Mouse (Mus musculus): ENCODE data around the gene Tenm2.

Gene Tenm2

DNA sequence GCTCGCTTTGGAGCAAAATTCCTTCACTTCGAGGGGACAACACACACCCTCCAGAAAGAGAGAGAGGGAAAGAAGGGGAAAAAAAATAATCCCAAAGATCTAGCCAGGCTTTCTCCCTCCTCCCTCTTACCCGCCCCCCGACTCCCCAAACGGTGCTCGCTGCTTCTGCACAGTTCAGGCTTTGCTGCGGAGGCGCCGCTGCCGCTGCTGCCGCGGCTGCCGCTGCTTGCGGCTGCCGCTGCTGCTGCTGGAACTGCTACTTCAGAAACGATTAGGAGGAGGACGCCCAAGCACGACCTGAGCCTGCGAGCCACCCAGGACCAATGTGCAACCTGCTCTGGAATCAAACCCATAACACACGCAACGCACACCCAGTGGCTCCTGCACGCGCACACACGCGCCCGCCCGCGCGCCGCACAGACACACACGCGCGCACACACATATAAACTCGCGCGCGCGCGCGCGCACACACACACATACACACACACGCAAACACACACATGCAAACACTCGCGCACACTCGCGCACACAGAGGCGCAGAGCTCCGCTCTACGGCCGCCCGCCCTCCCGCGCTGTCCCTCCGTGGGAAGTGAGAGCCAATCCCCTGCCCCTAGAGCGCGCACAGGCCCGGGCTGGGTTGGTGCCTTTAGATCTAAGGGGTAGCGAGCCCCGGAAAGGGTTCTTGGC lies at the start of gene Tenm2:
Gene Tenm2, minus strand, starts transcription at position 51 of the 687 bp plus-strand sequence.
- DNase-seq (ENCODE audit: low spot score), result no peak

- DNase-seq (ENCODE audit: low spot score), result no peak
These were observed 49.4 kb upstream of the Tenm2 start for GRCm38 (mm10) chr11:37285186-37285585.

GRCm38 (mm10) chr11:37248796-37249195 lies 13.0 kb upstream of the Tenm2 start:
- DNase-seq (ENCODE audit: low spot score), result no peak

- no peak for DNase-seq (ENCODE audit: low spot score)
These were observed 1.4 kb upstream of the Tenm2 start for GRCm38 (mm10) chr11:37237096-37237725.

GRCm38 (mm10) chr11:37236601-37237083 lies 878 bp upstream of the Tenm2 start:
- DNase-seq (ENCODE audit: low spot score), result no peak

GRCm38 (mm10) chr11:37235021-37235795 lies 556 bp downstream of the Tenm2 start:
- no peak for DNase-seq (ENCODE audit: low spot score)

- DNase-seq (ENCODE audit: low spot score), result no peak
These were observed 8.4 kb downstream of the Tenm2 start for GRCm38 (mm10) chr11:37227404-37227803.

DNA sequence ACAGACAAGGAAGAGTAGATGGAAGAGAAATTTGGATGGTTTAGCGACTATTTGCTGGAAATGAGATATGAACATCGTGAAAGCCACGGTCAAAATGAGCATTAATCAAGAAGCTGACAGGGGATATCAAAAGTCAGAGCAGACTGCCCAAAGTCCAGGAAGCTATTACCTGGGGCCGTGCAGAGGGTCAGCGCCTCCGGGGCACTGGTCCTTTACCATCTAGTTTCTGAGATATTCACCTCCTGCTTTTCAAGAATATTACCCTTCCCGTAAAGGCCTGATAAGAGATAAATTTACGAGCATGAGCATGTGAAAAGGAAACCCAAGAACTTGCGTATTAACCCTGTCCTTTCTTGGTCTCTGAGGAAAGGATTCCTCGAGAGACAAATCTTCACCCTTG lies 8.8 kb downstream of the Tenm2 start:
- no peak for DNase-seq (ENCODE audit: low spot score)

DNA sequence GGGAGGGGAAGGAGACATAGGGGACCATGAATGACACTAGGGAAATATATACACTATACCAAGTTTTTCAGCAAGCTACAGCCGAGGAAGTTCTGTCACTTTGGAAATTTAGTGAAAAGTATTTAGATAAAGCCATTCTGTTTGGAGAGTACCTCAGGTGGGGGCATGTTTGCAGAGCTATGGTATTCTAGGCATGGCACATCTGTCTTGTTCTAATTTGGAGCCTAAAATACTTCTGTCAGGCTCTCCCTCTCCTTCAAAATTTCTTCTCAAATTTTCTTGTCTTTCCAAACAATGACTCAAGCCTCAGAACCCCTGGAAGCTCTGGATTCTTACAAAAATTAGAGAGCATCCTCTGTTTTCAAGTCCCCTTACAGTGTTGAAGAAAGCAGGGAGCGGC lies 13.0 kb downstream of the Tenm2 start:
- no peak for DNase-seq (ENCODE audit: low spot score)

DNA sequence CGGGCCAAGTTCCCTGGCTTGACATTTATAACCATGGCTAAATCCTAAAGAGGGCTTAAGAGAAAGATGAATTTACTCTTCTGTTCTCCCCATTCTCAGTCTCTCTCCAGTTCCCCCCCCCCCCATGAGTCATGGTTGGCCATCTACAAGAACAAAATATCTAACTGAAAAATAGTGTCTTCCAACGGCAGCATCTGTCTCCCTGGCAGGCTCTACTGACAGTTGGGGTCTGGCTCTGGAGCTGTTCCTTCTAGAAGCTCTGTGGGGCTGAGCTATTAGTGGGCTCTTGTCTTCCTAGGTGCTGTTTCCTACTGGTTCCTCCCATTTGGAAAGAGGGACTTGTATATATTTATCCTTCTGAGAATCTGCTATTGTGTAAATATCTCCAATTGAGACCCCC lies 13.7 kb downstream of the Tenm2 start:
- DNase-seq (ENCODE audit: low spot score), result no peak

DNA sequence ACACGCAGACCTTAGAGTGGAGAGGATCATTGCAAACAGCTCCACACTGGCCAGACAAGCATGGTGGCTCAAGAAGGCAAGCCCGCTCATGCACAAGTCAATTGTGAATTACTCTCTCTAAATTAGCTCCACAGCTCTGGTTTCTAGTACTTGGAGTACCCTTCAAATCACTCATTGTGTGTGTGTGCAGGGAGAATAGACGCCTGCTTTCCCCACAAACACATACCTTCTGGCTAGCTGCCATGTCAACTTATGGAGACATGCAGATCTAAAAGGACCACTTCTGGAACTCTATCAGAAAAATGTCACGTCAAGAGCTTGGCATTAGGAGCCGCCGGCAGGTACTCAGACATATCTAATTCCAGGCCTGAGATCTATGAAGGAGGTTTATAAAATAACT lies 14.8 kb downstream of the Tenm2 start:
- DNase-seq (ENCODE audit: low spot score), result no peak

GRCm38 (mm10) chr11:37186132-37186531 lies 49.6 kb downstream of the Tenm2 start:
- no peak for DNase-seq (ENCODE audit: low spot score)

DNA sequence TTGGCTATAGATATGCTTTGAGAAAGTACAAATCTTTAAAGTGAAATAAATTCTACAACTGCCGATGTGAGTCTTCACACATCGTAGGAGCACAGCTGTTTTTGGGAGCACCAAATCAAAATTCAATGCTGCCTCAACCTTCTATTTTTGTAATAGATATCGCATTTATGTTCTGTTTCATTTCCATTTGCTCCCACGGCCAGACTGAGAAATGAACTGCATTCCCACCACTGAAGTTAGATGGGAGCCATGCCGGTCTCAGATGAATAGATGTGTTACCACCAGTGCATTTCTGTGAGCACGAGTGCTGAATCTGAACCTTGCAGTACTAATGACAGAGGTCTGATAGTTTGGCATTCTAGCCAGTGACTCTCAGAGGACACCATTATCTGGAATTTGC lies 58.3 kb downstream of the Tenm2 start:
- DNase-seq (ENCODE audit: low spot score), result no peak

DNA sequence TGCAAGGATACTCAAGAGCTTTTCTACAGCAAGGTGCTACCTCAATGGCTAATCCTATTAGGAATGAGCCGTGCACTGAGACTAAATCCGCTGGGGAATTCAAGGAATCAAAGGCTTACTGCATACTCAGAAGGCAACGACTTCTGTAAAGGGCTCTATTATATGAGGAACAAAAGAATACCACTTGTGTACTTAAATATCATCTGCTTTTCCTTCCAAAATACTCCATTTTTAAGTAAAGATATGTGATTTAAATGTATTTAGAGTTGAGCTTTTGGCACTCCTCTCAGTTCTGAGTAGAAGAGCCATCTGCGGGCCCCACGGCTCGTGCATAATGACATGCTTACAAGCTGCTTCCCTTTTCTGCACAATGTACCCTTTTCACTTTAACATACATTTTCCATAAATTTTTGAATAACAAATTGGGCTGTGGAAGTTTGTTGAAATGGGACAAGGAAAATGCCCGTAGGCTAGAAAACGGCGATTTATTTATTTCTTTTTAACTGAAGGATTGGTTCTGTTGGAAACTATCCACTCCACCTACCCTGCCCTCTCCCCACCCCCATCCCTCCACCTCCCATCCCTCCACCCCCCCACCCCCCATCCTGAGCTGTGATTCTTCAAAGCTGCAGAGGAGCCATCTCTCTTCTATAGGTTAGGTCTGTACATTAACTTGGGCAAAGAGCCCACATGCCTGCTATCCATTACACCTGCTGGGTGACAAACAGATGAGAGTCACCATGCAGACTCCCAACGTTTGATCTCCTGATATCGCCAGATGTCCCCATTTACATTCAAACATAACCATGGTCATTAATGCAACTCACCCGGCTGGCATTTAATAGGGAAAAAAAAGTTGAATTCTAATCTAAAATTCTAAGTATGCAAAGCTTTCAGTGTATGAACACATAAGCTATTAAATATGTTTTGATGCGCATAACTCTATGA lies 81.6 kb downstream of the Tenm2 start:
- no peak for DNase-seq (ENCODE audit: low spot score)

- no peak for DNase-seq (ENCODE audit: low spot score)
These were observed 82.4 kb downstream of the Tenm2 start for GRCm38 (mm10) chr11:37153382-37153781.

DNA sequence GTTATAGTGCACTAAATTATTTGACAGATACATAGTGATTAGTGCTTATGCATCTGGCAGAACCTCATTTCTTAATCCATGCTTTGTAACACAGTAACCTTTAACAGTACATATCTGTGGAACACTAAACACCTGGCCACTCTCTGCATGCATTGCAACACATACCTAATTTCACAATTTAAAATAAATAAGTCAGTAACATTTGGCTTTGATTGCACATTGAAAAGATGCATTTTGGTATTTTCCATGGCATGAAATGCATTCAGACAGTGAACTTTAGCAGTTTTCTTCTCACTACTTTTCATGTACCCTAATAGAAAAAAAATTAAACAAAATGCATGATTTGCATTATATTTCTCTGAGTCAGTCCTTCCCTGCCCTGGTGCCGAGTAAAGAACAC lies 85.8 kb downstream of the Tenm2 start:
- DNase-seq (ENCODE audit: low spot score), result no peak

- no peak for DNase-seq (ENCODE audit: low spot score)
These were observed 91.8 kb downstream of the Tenm2 start for GRCm38 (mm10) chr11:37143996-37144395.

DNA sequence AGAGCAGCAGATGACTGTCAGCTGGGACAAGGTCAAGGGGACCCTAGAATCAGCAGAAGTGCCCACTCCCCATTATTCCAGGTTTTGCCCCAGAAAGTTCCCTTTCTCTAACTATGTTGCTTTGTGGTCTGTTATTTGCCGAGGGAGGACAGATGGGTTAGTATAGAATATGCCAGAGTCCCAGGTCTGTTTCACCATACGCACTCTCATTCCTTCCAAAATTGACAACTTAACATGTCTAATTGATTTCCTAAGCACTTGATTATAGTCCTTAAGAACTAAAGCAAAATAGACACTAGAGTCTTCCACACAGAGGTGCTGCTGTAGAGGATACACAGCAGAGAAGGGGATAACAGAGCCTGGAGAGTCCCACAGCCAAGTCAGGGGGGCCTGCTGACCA lies 92.3 kb downstream of the Tenm2 start:
- DNase-seq (ENCODE audit: low spot score), result no peak

GRCm38 (mm10) chr11:37128893-37129292 lies 106.9 kb downstream of the Tenm2 start:
- DNase-seq (ENCODE audit: low spot score), result no peak

DNA sequence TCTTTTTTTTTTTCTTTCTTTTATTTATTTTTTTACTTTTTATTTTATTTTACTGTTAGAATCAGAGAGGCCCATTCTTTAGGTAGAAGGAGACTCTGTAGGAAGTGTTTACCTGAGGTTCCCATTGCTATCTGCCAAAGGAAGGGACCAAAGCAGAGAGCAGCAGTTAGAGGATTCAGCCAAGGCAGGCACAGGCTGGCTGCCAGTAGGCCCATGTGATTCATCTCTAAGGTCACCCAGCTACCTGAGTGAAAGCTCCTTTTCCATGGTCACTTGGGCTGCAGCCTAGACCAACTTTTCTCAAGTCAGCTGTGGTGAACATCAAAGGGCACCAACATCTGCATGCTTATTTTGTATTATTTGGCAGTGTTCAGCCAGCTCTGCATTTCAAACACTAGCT lies 117.7 kb downstream of the Tenm2 start:
- no peak for DNase-seq (ENCODE audit: low spot score)

GRCm38 (mm10) chr11:37115188-37115587 lies 120.6 kb downstream of the Tenm2 start:
- DNase-seq (ENCODE audit: low spot score), result no peak

DNA sequence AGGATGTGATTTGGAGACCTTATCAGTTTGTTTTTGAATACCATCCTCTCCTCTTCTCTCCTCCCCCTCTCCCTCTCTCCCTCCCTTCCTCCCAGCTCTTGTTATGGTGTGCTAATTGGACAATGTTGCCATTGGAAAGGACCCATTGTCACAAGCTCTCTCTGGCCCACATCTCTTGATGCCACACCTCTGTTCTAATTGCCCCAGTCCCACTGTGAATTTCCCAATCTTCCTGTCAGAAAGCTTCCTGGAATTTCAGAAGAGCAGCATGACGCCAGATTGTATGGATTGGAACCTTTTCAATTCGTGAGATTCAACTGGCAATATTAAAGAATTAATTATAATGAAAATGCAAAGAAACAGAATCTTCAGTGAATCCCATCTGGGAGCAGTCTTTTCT lies 128.7 kb downstream of the Tenm2 start:
- no peak for DNase-seq (ENCODE audit: low spot score)
